Mouse (Mus musculus) monocyte, adult 2 months (primary cell): ENCODE data around the gene Galnt12.
"Not testable (repeated sequence)": the region's sequence is repeated elsewhere in the genome, so short reads cannot be mapped to it uniquely, and the experiment has no call there.

Experiments
- DNase-seq, 2 experiments: peaks; one replicate each; pipeline ENCODE4 v3.0.0; 2022; ENCODE audit warnings: low spot score in 2 of 2, low read depth in 1 of 2

Galnt12 gene

GRCm38 (mm10) chr4:47091493-47092386, at the start of gene Galnt12:
Galnt12 (plus strand) TSS chr4:47091909.
- no peak for DNase-seq

GRCm38 (mm10) chr4:47043866-47044265, 47.8 kb upstream of the Galnt12 start:
- DNase-seq, result no peak

- DNase-seq, result no peak
Observed at GRCm38 (mm10) chr4:47046974-47047373, 44.7 kb upstream of the Galnt12 start.

GRCm38 (mm10) chr4:47047765-47048164, 43.9 kb upstream of the Galnt12 start:
- DNase-seq, result no peak

- DNase-seq, result no peak
Observed at GRCm38 (mm10) chr4:47049216-47049615, 42.5 kb upstream of the Galnt12 start.

GRCm38 (mm10) chr4:47050167-47050566, 41.5 kb upstream of the Galnt12 start:
- DNase-seq, result peak; percentile 33 to 66

- DNase-seq, result no peak
Observed at GRCm38 (mm10) chr4:47050642-47051381, 40.9 kb upstream of the Galnt12 start.

- no peak for DNase-seq
Observed at GRCm38 (mm10) chr4:47051905-47052304, 39.8 kb upstream of the Galnt12 start.

- not testable (repeated sequence) for DNase-seq
Observed at GRCm38 (mm10) chr4:47055170-47055569, 36.5 kb upstream of the Galnt12 start.

GRCm38 (mm10) chr4:47055570-47056080, 36.1 kb upstream of the Galnt12 start:
- no peak for DNase-seq

GRCm38 (mm10) chr4:47056791-47057509, 34.8 kb upstream of the Galnt12 start, which contains the start of gene Anks6:
Anks6 (minus strand) TSS chr4:47057427.
- DNase-seq, result no peak

GRCm38 (mm10) chr4:47057510-47058325, 34.0 kb upstream of the Galnt12 start:
- no peak for DNase-seq

GRCm38 (mm10) chr4:47060900-47061299, 30.8 kb upstream of the Galnt12 start:
- DNase-seq, result no peak

- DNase-seq, result no peak
Observed at GRCm38 (mm10) chr4:47075054-47075453, 16.7 kb upstream of the Galnt12 start.

- DNase-seq, result peak; percentile 30 to 34
Observed at GRCm38 (mm10) chr4:47079997-47080646, 11.6 kb upstream of the Galnt12 start.

- no peak for DNase-seq
Observed at GRCm38 (mm10) chr4:47080647-47081010, 11.1 kb upstream of the Galnt12 start.

- no peak for DNase-seq
Observed at GRCm38 (mm10) chr4:47083824-47084223, 7.9 kb upstream of the Galnt12 start.

- no peak for DNase-seq
Observed at GRCm38 (mm10) chr4:47088671-47089070, 3.0 kb upstream of the Galnt12 start.

- DNase-seq, result no peak
Observed at GRCm38 (mm10) chr4:47092387-47093021, 795 bp downstream of the Galnt12 start.
